Mouse (Mus musculus): ENCODE measurements at regions not wholly inside any gene's neighbourhood (a gene's known extent, or its start where the extent isn't known, plus 50 kb on each side); places are given as distances from the start of the nearest gene placed in this dataset.

DNA sequence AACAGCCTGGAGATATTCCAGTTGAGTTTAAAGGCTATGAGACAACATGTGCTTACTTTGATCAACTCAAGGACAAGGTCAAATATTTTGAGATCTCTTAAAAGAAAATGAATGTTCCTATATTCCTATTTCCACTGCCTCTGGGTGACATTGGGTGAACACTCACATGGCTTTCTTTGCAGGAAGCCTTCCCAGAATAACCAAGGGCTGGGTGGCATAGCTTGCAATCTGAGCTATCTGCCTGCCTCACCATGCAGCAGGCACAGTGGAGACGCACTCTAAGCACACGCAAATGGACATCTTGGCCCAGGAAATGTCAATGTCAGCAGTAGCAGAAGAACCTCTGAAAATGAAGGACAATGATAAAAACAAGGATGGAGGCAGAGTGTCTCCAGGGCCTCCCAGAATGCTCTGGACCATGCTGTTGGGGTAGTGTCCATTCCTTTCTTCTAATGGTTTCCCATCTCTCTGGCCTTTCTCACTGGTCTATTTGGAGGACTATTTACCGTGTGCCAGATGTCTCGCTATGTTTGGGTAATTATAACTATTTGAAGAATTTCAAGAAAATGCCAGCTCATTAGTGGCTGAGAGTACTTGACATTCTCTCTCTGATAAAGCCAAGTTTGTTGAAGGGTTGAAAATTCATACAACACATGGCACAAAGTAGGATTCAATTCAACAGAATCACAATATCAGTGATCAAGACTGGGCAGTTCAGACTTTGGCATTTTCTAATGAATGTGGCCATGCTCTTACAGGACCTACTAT lies 276.3 kb upstream of the Rnf32 start:
- DNase-seq (ENCODE audit: low spot score in 2 of 2): no peak

DNA sequence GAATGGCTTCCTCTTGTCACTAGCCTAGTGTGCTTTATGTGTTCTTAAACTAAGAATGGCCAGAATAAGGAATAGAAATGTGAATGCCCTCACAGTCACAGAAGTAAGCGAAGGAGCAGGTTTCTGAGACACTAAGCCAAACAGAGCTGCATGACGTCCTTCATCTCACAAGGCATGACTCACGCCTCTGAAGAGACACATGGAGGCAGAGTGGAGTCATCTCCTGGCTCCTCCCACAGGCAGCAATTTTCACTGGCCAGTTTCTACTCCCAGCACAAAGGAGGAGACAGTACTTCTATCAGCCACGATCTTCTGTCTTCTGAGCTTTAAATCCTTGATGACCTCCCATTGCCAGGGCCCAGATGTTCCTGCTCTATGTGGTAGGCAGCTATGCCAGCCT lies 291.3 kb upstream of the Rnf32 start:
- no peak for DNase-seq (ENCODE audit: low spot score in 2 of 2)

DNA sequence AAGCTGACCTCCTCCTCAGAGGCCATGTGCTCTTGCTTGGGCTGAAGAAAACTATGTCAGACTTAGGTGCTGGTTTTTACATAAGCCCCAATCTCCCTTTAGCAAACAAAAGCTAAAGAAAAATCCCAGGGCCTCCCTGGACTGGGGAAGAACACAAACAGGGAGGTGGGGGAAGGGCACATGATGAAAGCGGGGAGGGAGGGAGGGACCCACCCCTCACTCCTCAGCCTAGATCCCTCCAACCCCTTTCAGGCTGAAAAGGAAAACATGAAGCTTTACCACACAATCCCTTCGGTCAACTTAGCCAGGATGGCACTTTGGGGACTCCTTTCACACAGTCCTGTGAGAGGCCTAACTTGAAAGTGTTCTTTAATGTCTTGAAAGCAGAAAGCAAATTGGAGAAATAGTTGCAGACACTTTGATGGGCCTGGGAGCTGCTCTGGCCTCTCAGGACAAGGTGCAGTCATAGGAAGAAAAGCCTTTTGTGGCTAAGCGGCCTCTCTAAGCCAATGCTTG lies 291.9 kb upstream of the Rnf32 start:
- DNase-seq (ENCODE audit: low spot score in 2 of 2): no peak

DNA sequence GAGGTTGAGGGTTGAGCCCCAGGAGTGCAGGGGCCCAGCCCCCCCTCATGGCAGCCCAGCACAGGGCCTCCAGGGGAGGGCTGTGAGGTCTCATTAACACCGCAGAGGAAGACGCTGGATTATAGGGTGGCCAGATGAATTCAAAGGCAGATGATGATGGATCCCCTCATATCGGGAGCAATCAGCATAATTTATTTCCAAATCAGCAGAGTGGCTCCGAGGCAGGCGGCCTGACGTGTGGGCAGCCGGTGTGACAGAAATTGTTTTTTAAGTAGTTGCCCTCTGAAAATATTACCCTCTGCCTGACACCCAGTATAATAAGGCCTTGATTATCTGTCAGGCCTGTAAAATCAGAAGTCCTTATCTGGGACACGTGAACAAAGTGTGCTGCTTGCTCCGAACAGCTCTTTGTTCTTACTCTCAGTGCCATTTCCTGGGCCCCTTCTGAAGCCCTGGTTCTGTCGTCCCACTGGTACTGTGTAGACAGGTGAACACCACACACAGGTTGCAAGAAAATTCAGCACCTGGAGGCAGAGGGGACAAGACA lies 303.0 kb upstream of the Rnf32 start:
- DNase-seq (ENCODE audit: low spot score in 2 of 2): no peak

DNA sequence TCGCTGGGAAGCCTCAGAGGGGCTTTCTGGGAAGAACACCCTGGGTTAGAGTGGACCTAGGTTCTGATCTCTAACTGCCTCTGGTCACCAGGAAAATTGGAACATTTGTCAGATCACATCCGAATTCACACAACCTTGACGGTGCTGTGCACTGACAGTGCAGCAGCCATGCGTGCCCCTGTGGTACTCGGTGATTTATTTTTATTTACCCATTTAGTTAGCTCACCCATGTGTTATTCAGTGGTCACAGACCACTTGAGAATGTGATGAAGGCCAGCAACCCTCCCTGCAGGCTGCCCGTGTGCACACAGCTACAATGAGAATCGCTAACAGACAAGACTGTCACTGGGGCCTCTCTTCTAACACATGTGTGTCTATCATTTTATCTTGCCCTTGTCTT lies 303.8 kb upstream of the Rnf32 start:
- no peak for DNase-seq (ENCODE audit: low spot score in 2 of 2)

DNA sequence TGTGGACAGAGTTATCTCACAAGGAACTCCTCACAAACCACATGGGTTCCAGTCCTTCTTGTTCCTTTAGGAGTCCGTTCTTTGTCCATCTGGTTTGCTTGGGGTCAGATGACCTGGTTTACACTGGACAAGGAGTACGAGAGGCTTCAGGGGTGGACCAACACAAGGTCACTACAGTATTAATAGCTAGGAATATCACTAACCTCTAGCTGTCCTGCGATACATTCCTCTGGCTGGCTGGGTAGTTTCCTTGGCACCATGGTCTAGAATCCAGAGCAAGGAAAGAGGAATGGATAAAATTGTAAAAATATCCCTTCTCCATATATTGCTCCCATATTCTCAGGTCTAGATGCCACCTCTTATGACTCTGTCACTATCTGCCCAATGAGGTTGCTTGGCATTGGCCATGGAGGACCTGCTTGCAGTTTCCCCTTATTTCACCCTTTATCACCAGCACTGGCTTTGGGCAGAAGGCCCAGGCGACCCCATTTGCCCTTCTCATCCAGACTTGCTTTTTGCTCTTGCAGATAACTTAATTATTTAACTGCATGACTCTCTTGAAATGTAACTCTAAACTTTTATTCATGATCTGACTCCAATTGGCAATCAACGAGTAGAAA lies 310.9 kb upstream of the Rnf32 start:
- no peak for DNase-seq (ENCODE audit: low spot score in 2 of 2)

DNA sequence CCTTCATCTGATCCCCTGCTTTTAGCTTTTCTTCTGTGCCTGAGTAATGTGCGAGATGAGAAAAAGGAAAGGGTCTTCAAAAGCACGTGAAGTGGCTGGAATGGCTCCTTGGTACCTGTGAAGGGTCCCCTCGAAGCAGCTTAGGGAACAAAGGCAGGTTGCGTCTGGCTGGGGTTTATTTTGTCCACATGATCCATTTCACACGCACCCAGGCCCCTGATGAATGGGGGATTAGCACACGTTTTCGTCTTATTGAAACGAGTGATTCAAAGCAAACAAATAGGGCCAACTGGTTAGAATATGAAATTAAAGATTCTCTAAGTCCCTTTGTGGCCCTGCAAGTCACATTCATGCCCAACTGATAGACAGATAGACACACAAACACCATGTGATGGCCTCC lies 319.6 kb upstream of the Rnf32 start:
- DNase-seq (ENCODE audit: low spot score in 2 of 2): no peak

DNA sequence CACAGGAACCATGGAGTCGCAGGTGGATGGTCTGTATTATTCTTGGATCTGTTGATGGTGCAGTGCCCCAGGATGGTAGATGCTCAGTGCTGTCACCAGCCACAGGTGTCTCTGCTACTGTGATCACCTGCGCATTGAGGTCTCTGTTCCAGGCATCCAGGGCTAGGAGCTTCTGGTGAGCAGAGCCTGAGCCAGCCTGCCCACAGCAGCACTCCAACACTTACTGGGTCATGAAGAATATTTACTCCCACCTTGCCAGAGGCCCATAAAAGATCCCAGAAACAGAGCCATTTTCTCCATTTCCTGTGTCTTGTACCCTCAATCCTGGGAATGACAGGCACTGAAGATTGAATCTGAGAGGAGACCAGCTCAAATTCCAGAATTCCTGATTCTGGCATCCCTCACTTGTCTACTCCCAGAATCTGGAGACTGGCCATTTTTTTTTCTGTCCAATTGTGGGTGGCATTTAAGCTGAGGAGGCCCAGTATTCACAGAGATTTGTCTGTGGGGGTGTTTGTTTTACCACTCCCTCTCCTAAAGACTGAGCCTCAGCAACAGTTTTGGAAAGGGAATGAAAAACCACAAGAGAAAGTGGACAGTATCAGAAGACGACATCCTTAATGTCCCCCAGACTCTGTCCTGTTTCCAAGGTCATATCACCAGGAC lies 322.1 kb upstream of the Rnf32 start:
- no peak for DNase-seq (ENCODE audit: low spot score in 2 of 2)

DNA sequence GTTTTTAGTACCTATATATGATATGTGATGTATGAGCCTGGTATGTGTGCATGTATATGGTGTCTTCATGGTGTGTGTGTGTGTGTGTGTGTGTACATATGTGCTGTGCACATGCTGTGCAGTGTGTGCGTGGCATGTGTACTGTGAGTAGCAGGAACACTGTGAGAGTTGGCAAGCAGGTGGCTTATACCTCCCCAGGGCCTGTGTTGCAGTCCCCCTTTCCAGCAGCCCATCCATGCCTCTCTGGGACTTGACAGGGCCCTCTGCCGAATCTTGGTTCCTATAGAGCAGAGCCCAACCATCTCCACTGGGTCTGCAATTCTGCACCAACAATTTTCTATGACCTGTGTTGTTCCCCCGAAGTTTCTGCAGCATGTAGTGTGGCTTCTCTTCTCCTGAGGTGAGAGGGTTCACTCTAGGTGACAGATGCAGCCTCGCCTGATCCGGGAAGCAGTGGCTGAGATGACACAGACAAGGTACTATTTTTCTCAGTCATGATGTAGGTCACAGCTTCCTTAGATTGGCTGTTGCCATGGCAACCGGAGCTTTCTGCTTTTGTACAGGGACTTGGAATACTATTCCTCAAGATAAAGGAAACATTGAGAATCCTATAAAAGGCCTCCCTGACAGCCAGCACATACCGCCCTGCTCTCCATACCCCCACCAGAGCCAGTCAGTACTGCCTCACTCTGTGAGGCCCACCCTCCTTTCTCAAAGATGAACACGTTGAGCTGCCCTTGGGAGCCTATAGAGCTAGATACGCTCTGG lies 336.0 kb upstream of the Rnf32 start:
- peak; percentile 53 to 76 for DNase-seq (ENCODE audit: low spot score in 2 of 2)

DNA sequence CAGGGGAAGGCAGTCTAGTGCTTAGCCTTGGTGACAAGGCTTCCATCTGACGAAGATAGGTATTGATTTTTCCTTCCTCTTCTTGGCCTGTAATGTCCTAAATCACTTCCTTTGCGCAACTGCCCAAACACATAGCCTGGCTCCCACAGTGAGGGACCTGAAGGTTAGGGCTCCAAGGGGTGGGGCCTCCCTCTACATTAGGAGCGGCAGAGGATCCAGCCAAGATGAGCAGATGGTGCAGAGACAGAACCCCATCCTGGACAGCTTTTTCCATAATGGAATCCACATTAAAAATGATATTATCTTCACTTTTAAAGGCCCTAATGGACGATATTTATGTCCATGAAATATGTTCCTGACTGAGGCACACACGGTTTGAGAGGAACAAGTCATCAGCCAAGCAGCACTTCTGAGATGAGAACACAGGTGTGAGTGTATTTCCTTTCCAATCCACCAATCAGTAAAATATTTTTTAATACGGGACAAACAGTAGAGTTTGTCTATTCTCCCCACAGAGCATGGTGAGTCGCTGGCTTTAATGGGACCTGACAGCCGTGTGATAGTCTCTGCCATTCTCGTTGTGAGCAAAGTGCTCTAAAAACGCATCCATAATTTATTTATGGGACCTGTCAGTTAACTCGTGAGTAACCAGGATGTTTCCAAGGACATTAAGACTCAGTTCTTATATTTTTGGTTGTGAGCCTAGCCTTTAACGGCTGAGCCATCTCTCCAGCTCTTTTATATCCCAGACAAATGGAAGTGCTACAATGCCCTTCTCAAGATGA lies 357.5 kb upstream of the Rnf32 start:
- no peak for DNase-seq (ENCODE audit: low spot score in 2 of 2)

DNA sequence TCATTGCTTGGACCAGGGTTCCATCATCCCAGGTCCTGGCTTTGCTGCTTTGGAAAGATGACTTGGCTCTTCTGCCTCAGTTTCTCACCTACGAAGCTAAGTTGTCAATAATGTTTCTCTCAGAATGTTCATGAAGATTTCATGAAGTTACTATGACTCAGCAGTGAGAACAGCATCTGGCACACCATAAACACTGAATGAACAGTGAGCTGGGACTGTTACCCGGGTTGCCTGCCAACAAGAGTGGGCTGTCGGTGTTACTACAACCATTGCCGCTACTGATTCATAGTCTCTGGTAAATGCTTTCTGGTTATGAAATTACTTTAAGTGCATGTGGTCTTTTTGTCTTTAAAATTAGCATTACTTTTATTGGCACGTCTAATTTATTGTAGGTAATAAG lies 352.0 kb upstream of the Shh start:
- DNase-seq (ENCODE audit: low spot score in 2 of 2): peak; percentile 68 to 82

DNA sequence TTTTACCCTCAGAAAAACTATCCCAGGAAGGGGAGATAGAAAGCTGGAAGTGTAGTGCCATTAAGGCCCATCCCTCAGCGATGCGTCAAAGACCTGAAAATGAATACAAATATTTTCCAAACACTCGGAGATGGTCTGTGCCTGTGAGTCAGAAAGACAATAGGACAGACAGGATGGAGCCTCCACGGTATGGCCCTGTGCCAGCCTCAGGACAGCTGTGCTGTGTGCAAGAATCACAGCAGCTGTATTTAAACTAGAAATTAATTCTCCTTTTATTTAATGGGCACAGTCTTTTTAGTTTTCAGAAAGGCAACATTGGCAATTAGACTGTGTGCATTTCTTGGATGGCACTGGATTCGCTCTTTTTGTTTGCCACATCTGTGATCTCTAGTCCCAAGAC lies 340.9 kb upstream of the Shh start:
- DNase-seq (ENCODE audit: low spot score in 2 of 2): no peak

DNA sequence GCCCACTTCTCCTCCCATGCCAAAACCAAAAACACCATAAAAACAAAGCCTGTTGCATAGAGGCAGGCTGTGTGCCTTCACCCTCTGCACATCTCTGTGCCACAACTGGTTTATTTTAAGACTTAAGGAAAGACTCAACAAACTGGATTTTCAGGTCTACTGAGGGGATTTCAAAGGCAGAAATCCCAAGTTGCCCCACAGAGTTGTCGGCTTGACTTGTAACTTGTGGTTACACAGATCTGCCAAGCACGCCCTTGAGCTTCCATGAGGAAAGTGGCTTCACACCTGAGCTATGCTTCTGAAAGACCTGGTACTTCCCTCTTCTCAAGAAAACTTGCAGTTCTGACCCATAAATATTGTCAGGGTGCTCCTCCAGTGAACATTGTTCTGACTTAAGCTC lies 332.4 kb upstream of the Shh start:
- DNase-seq (ENCODE audit: low spot score in 2 of 2): no peak

DNA sequence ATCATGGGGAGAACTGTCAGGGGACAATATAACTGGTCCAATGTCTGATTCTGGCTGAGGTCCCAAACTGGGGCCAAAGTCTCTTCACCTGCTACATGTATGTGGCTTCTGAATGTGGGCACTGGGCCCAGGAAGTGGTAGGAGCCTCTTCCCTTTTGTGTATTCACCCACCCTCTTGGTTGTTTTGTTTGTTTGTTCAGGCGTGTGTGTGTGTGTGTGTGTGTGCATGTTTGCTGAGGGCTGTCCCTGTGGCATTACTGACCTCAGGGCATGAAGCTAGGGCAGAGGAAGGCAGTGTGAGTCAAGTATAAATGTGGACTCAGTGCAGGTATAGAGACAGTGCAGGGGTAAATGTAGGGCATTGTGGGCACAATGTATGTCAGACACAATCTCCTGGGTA lies 331.3 kb upstream of the Shh start:
- no peak for DNase-seq (ENCODE audit: low spot score in 2 of 2)

DNA sequence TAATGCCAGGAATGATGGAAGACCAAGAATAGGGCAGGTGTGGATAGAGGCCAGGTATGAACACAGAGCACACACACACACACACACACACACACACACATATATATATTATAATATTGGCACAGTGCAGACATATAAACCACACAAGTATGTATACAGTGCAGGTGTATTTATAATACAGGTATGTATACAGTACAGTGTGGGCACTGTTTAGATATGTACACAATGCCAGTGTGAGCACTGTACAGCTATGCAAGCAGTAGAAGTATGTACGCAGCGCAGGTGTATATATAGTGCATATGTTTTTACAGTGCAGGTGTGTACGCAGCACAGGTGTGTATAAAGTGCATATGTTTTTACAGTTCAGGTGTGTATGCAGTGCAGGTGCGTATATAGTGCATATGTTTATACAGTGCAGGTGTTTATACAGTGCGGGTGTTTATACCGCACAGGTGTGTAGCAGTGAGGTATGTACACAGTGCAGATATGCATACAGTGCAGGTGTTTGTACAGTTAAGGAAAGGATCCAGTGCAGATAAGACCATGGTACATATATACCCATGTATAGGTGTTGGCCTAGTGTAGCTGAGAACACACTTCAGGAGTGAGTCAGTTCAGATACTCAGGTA lies 328.2 kb upstream of the Shh start:
- DNase-seq (ENCODE audit: low spot score in 2 of 2): no peak

DNA sequence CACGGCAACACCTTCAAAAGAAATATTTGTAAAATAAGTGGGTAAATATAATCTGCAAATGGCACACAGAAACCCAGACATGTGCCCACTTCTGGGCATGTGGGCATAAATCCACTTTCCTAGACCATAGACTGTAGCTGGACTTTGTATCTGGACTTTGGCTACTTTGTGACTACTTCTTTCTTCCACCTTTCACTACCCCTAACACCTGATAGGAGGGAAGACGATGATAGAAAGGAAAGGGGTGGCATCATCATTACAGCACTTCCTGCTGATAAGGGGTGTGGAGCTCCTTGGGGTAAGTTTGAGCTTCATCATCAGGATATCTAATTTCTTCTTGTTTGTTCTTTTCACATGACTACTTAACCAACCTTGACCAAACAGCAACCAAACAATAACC lies 326.7 kb upstream of the Shh start:
- no peak for DNase-seq (ENCODE audit: low spot score in 2 of 2)

DNA sequence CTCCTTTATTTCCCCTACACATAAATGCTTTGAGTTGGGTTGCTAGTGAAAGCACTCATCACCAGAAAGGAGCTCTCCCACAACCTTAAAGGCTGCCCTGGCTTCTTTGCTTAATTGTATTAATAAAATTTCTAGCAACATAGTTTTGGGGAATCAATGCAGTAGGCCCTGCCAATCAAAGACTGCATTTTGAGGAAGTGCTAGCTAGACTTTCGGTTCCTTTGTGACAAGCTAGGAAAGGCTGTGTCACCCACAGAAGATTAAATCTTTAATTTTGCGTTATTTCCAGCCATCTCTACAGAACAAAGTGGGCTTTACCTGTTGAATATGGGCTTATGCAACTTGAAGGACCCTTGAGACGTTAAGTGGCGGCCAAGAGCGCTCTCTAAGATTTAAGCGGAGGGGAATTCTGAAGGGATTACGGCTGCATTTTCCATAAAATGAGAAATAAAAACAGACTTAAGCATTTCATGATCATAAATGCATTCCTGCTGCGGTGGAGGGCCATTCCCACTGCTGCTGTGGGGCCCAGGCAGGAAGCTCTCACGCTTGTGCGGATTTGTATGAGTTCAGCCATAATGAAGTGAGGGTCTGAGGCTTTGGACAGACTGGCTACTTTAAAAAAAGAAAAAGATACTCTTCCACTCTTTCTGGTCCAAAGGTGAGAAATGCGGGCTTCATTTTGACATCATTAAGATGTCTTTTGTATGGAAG lies 318.4 kb upstream of the Shh start:
- DNase-seq (ENCODE audit: low spot score in 2 of 2): no peak

DNA sequence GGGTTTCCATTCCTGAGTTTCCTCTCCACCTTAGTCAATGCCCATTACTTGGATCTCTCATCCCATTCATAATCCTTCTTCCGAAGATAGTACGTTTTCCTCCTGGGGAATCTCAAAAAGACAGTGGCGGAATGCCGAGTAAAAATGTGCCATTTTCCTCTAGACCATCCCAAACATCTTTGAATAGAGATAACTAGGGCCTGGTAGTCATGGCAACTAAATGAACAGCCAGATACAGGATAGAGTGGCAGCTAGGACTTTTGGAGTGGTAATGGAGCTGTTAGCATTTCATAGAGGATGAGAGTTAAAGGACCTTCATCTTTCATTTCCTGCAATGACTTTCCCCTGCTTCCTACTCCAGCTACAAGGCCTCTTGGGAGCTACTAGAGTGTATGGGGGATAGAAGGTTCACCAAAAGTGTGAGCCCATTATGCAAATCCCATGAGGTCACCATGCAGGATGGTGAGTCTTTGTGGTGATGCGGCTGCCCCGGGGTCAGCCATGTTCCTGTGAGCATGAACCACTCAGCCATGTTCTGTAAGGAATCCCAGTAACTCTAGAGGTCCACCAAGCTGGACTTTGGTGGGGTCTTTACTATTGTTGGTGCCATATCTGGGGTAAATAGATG lies 317.4 kb upstream of the Shh start:
- peak in 1 of 2 experiments; percentile 6 for DNase-seq (ENCODE audit: low spot score in 2 of 2)

All from layer of hippocampus, adult 18-20 months (tissue).